Mouse (Mus musculus): ENCODE data around the gene Odf3. TPM values are rescaled to one million over a fixed set of nuclear protein-coding genes. Genes with fewer than 3 reads are reported as not detected.

Odf3 gene
- total RNA-seq, 2 experiments from 2014 or later: 0.24 TPM; not detected in 1

DNA sequence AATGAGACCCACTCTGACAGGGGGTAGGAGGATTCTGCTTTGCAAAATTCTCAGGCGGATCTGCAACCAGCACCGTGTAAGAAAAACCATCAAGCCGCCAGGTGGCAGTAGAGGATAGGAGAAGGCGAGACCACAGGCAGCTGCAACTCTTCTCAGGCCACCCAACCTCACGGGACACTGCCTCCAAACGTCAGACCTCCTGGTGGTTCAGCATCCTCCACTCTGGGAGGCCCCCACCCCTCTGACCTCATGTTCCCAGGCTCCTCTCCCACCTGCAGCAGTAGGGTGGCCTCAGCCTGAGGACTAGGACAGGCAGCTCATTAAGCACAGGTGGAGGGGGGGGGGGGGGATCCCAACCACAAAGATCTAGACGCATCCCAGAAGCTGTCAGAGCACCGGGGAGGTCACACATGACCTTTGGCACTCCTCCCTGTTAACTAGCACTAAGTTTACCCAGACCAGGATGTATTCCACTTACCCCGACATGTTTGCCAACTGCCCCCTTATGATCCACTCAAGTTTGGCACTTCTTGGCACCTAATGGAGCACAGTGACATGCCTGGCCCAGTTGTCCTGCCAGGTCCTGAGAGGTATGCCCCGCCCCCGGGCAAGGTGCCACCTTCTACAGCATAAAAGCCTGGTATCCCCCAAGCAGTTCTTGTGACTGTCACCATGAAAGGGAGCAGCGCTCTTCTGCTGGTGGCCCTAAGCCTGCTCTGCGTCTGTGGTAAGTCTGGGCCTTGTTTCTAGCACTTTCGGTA, 2.5 kb upstream of the Odf3 start, which contains the start of gene Scgb1c1:
Gene Scgb1c1, plus strand, starts transcription at position 643 of the 761 bp plus-strand sequence.
- peak; percentile 96 for DNase-seq

DNA sequence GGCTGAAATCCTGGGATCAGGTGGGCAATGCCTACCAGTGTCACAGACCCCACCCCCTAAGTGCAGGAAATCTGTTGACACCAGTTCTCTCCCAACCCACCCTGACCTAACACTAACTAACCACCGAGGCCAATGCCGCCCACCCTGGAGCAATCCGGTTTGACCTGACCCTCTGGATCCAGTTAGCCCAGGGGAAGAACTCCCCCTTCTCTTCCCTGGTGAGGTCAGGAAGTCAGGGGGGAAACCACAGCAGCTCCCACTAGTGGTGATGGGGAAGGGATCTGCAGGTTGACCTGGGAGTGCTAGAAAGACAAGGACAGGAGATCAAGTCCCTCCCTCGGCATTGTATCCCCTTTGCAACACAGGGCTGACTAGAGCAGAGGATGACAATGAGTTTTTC, 1.9 kb upstream of the Odf3 start:
- no peak for DNase-seq

DNA sequence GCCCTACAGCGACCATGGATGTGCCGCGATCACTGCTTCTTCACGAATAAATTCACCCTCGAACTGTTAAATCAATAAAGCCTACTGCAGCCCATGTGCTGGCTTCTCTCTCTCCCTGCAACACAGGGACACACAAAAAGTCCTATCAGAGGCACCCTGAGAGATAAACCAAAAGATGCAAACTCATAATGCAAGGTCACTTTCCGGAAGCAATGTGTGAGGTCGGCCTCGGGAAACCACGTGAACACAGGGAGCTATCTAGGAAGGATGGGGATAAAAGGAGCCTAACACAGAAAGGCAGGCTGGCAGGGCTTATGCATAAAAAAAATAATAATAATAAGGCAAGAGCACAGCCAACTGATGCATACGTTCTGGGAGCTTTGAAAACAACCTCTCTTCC, 929 bp upstream of the Odf3 start:
- no peak for DNase-seq

DNA sequence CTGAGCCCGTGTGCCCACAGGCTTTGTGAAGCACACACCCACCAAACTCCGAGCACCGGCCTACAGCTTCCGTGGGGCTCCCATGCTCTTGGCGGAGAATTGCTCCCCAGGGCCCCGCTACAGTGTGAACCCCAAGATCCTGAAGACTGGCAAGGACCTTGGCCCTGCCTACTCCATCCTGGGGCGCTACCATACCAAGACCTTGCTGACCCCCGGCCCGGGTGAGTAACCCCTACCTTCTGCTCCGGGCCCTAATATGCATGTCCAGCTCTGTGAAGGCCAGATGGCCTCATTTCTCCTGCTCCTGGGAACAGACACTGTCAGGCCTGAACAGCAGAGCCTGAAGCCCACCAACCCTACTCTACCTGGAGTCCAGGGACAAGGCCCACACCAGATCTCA, 986 bp downstream of the Odf3 start:
- no peak for DNase-seq

DNA sequence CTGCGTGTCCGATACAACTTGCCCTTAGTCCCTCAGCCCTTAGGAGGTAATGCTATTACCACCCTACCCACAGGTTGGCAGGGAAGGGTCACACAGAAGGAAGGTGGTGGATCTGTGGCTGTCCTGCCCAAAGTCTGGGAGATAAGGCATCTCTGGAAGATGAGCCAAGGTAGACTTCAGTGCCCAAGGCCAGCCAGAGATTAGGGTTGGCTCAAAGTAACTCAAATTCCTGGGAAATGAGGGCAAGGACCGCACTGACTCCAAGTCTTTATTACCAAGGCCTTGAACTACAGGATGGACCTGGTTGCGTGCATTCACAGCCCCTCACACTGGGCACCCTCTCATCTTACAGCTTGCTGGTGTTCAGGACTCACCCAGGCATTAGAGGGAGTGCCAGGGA, 4.3 kb downstream of the Odf3 start:
- peak; percentile 39 for DNase-seq

DNA sequence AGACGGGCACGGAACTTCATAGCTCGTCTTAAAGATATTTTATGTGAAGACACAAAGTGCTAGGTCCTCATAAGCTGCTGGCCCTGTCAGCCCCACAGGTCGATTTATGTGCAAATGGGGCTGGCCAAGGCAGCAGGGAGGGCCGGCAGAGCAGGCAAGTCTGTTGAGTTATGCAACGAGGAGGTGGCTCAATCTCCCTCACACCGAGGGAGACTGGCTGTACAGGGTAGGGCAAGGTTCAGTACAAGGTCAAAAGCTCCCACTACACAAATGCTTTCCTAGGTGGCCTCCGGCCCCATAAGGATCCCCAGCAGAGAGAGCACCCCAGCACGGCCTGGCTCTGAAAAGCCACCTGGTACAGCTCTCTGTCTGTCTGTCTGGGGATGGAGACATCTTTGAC, 5.8 kb downstream of the Odf3 start:
- peak; percentile 67 for DNase-seq

DNA sequence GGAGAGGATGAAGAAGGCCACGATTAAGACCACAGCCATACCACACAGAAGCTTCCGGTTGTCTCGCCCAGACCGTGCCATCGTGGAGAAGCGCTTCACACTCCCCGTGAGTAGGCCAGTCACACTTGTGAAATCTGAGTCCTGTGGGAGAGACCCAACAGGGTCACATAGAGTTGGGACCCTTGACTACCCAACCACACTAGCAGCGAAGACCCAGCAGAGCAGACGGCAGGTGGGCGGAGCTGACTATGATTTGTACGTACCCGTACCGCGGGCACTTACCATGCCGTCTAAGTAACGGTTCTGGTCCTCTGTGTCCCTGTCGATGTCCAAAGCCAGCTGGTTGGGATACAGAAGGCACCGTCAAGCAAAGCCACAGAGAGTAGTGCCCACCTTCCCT, 6.9 kb downstream of the Odf3 start:
- no peak for DNase-seq

DNA sequence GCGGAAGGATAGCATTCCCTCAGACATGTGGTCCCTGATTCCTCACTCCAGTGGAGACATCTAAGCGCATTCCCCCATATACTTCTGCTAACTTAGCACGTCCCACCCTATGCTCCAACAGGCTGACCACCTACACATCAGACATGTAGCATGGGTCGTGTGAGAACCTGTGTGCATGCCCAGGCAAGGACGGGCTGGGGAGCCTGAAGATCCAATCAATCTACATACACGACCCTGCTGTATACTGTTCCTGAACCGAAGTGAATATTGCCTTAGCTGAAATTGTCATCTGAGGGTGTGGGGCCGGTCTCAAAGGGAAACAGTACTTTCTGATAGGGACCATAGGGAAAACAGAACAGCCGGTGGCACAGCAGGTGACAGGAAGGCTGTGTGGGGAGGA, 7.6 kb downstream of the Odf3 start:
- no peak for DNase-seq

DNA sequence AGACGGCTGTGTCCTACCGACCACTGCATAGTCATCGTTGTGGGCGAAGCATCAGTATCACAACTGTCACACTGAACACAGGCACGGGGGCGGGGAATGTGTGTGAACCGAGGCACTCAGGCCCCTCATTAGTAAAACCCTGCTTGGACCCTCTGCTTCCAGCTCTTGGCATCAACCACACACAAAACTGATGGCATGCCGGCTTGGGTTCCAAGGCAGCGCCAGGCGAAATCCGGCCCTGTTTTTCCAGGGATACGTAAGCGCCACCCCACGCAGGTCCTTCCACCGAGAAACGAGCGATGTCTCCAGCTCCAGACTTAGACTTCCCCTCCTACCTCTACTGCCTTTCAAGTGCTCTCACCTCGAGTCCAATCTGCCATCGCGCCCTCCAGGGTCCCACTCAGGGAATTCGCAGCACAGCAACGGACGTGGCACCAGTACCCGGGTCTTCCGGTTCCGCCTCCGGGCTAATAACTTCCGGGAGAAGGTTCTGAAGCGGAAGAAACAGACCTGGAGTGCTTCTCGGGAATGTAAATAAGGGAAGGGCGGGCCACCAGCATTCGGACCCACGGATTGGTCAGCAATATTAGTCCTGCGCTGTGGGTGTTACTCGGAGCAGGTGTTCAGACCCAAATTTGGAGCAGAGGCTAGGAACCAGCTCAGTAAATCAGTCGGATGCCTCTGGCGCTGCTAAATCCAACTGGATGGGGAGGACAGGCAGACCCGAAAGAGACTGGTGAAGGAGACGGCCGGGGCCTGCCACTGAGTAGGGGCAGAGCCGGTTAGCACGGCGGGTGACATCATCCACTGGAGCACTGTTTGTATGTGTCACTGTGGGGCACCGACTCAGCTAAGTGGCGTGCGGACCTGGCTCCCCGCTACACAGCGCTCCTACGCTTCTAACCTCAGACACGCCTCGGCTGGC, 8.5 kb downstream of the Odf3 start, which contains the start of gene Gm45785:
Gene Gm45785, minus strand, starts transcription at position 472 of the 925 bp plus-strand sequence.
- DNase-seq: peak; percentile 88

DNA sequence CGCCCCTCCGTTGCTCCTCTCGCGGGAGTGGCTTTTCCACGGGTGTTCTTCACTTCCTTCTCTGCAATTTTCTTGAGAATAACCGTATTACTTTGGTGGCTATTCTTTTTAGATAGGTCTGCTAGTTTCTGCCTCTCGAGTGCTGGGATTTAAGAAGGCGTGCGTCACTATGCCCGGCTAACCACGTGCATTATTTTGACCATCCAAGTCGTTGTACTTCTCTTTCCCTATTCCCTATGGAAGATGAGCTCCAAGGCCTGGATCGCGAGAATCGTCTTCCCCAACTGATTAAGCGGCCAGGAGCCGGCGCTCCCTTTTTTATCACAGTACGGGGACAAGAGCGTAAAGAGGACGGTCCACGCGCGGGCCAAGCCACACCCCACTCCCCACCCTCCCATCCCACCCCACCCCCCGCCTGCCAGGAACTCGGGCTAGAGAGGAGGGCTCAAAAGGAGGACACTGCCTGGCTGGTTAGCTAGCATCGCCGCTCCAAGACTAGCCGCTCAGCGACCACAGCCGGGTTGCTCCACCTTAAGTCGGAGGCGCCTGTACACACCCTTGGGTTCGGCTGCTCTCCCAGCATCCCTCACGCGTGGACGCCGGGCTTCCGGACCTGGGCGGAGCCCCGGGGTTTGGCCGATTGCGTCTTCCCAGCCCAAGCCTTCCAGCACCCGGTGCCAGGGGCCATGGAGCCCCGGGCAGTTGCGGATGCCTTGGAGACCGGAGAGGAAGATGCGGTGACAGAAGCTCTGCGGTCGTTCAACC, 9.4 kb downstream of the Odf3 start, which contains the start of gene Ric8a:
Gene Ric8a, plus strand, starts transcription at position 173 of the 765 bp plus-strand sequence.
- peak; percentile 94 for DNase-seq

DNA sequence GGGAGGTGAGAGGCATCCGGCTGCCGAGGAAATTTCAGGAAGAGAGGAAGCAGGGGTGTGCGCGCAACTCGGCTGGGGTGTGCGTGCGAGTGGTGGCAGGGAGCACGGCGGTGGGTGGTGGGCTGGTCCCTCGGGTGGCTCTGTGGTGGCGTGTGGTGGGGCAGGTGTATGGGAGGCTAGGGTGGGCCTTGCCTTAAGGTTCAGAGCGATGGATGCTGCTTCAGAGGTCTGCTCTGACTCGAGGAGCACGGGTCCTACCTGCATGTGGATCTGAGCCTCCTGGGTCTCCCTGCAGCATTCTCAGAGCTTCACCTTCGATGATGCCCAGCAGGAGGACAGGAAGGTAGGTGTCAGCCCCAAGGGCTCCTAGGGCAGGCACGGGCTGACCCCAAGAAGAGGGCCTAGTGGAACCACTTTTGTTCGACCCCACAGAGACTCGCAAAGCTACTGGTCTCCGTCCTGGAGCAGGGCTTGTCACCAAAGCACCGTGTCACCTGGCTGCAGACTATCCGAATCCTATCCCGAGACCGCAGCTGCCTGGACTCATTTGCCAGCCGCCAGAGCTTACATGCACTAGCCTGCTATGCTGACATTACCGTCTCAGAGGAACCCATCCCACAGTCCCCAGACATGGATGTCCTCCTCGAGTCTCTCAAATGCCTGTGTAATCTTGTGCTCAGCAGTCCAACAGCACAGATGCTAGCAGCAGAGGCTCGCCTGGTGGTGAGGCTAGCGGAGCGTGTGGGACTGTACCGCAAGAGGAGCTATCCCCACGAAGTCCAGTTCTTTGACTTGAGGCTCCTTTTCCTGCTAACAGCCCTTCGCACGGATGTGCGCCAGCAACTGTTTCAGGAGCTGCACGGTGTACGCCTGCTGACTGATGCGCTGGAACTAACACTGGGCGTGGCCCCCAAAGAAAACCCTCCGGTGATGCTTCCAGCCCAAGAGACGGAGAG, 10.2 kb downstream of the Odf3 start, which contains the start of gene Bet1l:
Gene Bet1l, minus strand, starts transcription at position 28 of the 956 bp plus-strand sequence.
- no peak for DNase-seq

DNA sequence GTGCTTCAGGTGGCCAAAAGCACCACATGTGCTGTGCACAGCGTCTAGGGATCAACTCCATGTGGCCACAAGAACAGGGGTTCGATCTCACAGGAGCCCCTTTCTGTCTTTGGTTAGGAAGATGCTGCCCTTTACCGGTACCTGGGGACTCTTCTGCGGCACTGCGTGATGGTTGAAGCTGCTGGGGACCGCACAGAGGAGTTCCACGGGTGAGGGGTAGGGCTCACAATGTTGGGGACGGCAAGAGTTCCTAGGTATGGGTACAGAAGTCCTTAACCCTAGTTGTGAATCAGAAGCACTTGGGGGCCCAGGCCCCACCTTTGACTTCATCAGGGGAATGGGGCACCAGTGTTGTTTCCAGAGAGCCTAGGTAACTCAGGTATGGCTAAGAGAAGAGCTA, 11.1 kb downstream of the Odf3 start:
- DNase-seq: no peak

DNA sequence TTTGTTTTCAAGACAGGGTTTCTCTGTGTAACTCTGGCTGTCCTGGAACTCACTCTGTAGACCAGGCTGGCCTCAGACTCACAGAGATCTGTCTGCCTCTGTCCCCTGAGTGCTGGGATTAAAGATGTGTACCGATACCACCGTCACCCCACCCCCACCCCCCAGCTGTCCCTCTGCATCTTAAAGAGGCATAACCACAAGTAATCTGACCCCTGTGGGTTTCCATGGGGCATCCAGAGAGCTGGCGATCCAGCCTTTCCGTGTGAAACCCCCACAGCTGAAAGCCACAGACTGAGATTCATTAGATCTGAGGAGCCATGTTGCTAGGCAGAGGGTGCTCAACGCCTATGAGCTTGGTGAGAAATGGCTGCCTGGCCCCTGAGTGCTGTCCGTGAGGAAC, 12.4 kb downstream of the Odf3 start:
- DNase-seq: no peak

DNA sequence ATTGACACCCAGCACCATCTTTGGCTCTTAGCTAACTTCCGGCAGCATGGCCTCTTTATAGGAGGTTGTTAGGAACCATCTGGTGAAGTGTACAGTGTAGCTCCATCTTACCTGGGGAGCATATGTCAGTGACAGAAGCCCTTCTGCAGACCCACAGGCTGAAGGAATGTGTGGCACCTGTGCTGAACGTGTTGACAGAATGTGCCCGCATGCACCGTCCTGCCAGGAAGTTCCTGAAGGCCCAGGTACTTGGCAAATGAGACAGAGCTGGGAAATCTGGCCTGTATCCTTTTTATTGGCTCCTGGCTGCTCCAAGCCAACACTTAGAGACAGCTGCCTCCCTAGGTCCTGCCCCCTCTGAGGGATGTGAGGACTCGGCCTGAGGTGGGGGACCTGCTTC, 13.1 kb downstream of the Odf3 start:
- no peak for DNase-seq

DNA sequence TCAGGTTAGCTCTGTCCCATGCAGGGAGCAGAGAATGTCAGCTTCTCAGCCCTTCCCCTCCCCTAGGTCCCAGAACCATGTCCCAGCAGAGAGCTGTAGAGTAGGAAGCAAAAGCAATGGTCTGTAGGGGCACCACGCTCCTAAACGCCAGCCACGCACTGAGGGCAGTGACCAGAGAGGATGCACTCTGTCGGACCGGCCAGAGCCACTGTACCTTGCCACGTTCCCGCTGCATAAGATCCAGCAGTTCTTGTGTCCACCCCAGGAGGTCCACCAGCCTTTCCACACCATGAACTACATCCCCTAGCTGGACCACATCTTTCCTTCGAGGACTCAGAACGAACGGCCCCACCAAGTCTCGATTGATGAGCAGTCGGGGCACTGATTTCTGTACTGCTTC, 17.2 kb downstream of the Odf3 start:
- DNase-seq: no peak

DNA sequence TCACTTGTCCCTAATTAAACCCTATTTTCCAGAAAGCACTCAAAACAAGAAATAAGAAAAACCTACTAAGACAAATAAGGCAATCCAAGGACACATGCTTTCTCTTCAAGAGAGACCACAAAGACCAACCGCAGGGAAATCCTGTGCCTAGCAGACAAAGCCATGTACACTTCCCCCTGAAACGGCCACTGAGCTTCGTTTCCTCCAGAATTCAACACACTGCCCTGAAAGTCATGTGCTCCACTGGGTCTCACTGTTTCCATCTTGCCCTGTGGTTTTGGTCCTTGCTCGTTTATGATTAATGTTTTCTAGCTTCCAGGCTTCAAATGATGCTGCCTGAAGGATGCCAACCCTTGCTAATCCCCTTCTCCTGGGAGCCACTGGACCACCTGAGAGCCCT, 26.6 kb downstream of the Odf3 start:
- no peak for DNase-seq

DNA sequence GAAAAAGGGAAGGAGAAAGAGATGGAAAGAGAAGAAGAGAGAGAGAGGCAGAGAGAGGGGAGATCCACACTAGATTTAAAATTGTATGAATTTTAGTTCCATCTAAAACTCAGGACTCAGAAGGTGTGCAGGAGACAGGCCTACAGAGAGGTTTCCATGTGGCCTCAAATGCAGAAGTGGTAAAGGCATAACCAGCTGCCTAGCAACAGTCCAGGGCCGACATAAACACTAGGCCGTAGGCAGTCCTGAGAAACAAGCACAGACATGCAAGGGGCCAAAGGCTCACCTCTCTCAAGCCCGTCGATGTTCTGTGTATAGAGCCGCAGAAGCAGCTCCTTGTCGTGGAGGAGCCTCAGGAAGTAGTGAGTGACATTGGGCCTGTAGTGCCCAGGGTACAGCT, 29.8 kb downstream of the Odf3 start:
- DNase-seq: no peak

DNA sequence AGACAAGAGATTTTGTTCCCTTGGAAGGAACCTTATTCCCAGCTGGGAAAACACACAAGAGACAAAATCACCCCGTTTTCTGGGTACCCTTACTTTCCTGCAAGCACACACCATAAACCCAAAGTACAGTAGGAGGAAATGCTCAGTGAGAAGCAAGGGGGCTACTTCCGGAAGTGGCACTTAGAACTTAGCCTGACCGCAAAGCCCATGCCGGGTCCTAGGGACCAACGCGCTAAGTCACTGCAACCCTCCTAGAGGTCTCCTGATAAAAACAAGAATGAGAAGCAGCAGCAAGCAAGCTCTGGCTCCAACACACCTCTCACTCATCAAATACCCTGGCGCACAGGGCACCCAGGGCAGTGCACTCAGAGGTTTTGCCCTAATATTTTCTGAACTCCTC, 31.8 kb downstream of the Odf3 start:
- no peak for DNase-seq

DNA sequence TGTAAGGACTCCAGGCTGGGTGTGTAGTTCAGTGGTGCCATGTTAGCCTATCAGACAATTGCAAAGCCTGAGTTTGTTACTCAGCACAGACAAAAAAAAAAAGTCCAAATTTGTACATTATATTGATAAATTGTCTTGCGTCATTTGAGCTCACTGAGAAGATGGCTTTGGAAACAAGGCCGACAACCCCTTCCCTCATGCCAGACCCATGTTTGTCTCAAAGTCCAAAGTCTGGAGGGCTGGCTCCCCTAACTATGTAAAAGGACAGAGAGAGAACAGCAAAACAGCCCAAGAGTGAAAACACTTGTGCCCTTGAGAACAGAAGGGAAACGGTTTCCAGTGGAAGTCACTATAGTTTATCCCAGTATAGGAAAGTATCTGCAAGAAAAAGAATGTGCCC, 32.8 kb downstream of the Odf3 start:
- no peak for DNase-seq

DNA sequence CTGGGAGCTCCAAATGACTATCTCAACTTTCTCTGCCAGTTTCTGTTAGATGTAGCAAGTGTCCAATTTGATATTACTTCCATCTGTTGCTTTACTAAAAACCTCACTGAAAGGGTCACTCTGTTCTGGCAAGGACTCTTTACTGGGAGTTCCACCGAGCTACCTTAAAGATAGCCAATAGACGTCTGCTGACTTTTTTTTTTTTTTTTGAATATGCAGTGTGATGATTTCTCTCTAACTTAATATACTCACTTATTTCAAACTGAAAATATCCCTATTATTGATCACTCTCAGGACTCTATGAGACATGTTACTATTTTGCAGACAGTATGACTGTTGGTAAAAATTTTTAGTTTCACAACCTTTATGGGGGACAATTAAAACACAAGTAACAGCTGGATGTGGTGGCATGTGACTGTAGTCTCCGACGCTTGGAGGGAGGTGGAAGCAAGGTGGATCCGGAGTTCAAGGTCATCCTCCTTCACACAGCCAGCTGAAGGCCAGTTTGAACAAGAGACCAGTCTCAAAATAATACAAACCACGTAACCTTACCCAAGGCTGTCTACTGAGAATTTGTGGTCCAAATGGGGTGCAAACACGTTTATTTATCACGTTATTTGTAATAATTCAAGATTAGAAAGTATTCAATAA, 33.4 kb downstream of the Odf3 start:
- no peak for DNase-seq

Data from adrenal gland, postnatal 10 days (tissue).